Mouse (Mus musculus): Measurements from ENCODE around the gene Slc24a4.

The Slc24a4 gene

GRCm38 (mm10) chr12:102287904-102288602 lies 159.5 kb downstream of the Slc24a4 start:
- no peak for DNase-seq

- DNase-seq = no peak
Measured at GRCm38 (mm10) chr12:102288846-102289245, 160.3 kb downstream of the Slc24a4 start.

DNA sequence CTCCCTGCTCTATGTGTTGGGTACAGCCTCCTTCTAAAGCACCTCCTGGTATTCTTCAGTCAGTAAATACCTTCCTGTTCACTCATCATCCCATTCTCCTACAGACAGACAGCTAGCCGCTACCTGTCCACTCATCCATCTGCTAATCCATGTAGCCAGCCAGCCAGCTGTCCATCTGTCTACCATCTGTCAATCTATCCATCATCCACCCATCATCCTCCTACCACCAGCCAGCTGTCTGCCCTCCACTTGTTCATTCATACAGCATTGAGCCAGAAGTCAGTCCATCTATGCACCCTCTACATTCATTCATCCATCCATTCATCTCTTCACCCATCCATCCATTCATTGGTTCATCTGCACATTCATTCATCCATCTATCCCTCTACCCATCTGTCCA lies 161.0 kb downstream of the Slc24a4 start:
- no peak for DNase-seq

DNA sequence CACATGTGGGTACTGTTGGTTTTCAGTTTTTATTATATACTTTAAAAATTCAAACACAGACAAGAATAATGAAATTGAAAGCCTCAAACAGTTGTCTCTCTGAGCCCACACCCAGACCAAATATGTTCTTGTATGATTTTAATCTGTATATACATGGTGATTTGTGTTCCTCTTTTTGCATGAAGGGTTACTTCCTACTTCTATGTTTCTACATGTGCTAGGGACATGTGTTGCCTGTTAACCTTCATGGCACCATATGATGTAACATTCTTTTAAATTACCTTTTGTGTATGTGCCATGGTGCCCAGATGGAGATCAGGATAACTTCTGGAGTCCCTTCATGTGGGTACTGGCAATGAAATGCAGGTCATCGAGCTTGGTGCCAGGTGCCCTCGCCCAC lies 162.1 kb downstream of the Slc24a4 start:
- no peak for DNase-seq

DNA sequence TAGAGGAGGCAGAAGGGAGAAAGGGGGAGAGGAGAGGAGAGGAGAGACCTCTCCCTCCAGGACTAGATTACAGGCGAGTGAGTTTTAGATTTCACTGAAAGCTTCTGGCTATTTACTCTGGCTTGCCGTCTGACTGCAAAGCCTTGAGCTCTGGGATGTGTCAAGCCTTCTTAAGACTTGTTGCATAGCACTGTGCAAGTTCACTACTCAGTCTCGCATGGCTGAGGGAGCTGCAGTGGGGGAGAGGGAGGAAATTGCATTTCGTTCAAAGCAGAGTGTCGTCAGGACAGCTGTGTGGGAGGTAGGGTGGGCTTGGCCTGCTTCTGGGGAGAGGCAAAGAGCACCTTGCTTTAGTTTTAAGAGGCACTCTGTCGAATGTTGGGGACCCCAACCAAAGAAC lies 163.2 kb downstream of the Slc24a4 start:
- DNase-seq = no peak

DNA sequence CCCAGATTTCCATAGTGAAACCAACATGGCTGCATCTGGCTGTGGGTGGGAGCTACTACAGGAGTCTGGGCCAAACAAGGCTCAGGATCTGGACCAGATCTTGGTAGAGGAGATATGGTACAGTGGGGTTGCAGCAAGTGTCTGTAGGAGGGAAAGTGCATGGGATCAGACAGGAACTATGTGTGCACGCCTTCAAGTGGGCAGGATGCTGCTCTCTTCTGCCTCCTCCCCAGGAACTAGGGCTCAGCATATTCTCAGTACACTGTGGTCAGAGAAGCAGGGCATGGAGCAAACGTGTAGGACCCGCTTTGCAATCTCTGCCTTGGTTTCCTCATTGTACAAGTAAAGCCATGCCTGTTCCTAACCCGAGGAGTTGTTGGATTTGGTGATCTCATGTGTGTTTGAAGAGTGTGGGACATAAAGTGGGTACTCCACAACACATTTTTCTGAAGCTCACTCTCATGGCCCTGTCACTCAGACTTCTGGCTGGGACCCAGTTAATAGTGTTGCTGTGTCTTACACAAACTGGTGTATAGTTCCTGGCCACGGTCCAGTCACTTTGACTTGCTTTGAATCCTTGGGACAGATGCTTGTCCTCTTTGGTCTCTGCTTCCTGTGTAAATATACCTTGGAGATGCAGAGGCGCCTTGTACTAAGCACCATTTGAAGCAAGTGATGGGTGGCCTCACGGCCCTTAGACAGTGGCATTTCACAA lies 164.1 kb downstream of the Slc24a4 start:
- DNase-seq = no peak

GRCm38 (mm10) chr12:102294634-102295033 lies 166.1 kb downstream of the Slc24a4 start:
- DNase-seq = no peak

DNA sequence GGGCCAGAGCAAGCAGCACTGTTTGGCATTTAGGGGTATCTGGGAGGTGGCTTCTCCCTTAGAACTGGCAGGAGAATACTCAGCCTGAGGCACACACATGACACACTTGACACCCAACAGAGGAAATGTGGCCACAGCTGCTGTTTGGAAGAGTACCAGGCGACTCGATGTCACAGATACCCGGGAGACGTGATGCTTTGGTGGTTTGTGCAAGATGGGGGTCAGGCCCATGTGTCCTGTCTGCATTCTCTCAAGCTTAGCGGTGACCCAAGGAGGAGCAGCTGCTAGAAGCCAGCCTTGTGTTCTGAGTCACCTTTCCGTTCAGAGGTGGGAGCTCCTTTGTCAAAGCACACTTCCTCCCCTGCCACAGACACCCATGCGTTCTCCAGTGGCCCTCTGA lies 166.7 kb downstream of the Slc24a4 start:
- DNase-seq = no peak

DNA sequence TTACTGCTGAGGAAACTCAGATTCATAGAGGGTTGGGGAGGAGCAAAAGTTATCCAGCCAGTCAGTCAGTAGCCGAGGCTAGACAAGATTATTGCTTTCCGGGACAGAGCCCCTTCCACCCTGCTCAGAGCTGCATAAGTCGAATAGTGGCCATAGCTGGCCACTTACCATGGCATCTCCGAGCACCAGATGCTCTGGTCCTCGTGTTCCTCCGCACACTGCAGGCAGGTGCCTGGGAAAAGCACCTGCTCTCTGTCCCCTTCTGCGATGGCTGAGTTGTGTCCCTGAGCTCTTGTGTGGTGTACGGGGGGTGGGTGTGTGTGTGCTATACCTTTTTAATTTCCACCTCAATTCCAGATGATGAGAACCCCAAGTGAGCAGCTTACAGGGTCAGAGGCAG lies 167.1 kb downstream of the Slc24a4 start:
- DNase-seq = no peak

DNA sequence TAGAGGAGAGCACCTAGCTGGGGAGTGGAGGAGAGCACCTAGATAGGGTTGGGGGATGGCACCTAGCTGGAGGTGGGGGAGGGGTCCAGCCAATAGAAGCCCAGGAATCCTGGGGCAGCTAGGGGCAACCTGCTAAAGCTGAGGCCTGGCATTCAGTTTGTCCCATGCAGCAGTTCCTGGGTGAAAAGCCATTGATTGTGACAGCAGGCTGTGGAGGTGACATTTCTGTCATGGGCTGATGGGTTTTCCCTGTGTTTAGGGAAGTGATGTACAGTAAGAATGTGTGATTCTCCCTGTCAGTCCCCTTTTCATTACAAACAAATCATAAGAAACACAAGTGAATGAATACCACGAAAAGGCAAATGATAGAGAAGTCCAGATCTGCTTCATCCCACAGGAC lies 167.8 kb downstream of the Slc24a4 start:
- DNase-seq = no peak

DNA sequence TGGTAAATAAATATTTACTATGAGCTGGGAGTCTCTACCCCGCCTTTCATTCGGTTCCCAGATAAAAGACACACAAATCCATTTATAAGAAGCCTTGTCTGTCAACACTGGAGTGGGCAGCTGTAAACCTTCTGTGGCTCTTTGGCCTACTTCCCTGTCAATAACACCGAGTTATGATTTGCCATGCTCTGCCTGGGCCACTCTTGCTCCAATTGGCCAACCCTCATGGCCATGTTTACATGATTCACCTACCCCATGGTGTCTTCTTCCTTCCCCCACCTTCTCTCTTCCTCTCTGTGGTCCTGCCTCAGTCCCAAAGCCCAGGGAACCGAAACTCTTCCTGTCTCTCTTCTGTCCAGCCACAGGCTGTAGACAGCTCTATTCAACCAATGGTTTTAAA lies 168.4 kb downstream of the Slc24a4 start:
- no peak for DNase-seq

DNA sequence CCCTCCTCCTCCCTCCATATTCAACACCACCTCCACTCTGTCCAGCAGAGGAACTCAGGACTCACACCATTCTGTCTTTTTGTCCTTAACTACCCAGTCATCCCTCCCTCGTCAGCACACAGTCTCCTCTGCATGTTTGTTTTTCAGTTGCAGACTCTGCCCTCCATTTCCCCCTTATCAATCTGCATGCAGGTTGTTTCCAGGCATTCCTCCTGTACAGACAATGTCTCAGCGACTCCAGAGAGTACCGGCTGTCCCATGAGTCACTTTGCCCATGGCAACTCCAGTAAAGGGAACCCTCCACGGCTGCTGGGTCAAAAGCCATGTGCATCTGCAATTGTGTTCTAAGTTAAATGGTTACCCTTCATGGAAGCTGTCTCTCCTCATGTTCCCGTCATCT lies 170.7 kb downstream of the Slc24a4 start:
- DNase-seq = no peak

GRCm38 (mm10) chr12:102301585-102301984 lies 173.1 kb downstream of the Slc24a4 start:
- no peak for DNase-seq

GRCm38 (mm10) chr12:102302322-102302721 lies 173.8 kb downstream of the Slc24a4 start:
- no peak for DNase-seq

GRCm38 (mm10) chr12:102302831-102303351 lies 174.4 kb downstream of the Slc24a4 start:
- DNase-seq = no peak

- no peak for DNase-seq
Measured at GRCm38 (mm10) chr12:102303867-102304266, 175.3 kb downstream of the Slc24a4 start.

GRCm38 (mm10) chr12:102305069-102305836 lies 176.7 kb downstream of the Slc24a4 start:
- peak; percentile 27 for DNase-seq

GRCm38 (mm10) chr12:102308001-102308456 lies 179.5 kb downstream of the Slc24a4 start:
- no peak for DNase-seq

GRCm38 (mm10) chr12:102308457-102309011 lies 180.0 kb downstream of the Slc24a4 start:
- no peak for DNase-seq

- no peak for DNase-seq
Measured at GRCm38 (mm10) chr12:102309099-102309799, 180.7 kb downstream of the Slc24a4 start.

DNA sequence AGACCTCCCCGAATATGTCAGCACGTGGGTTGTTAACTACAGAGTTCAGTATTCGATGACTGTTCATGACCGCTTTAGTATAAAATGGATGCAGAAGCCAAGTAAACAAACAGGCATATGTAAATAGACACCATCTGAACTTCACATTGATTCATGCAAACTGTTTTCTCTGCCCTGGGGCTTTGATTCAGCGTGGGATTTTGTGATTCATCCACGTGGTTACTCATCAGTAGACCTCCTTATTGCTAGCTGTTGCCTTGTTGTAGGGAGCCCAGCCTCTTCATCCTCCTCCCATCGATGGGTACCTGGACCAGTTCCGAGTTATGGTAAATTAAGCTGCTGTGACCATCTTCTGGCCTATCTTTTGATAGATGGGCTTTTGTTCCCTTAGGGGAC lies 181.3 kb downstream of the Slc24a4 start:
- DNase-seq = no peak

- DNase-seq = no peak
Measured at GRCm38 (mm10) chr12:102310261-102310660, 181.7 kb downstream of the Slc24a4 start.

DNA sequence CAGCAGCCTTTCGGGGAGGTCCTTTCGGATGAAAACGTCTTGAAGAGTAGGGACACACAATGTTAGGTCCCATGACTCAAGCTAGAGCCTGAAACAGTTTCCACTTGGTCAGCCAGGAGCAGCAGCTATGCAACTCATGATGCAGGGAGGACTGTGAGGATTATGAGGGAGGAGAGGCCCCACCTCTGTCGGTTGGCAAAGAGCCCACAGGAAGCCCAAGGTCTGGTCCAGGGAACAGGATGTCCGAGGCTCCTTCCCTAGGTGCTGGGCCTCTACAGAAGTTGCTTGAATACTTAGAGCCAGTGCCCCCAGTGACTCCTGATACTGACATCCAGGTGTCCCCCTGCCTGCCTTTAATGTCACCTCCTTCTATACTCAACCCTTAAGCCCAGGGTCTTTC lies 182.9 kb downstream of the Slc24a4 start:
- no peak for DNase-seq

Measured in cerebellum, adult 8-10 months (tissue).